Mouse (Mus musculus) kidney, postnatal 0 days (tissue): ENCODE results near the gene Fubp3. TPM values are rescaled to one million over a fixed set of nuclear protein-coding genes. Genes with fewer than 3 reads are reported as not detected.

ENCODE experiments used
- ATAC-seq: fragments of 200-750 bp; cut with Nextera tagmentation; replicated peaks from 2 replicates; pipeline ENCODE4 v1.8.0; 2017; ENCODE audit warnings: low read depth, moderate number of reproducible peaks, moderate TSS enrichment, moderate library complexity; ENCODE audit not compliant: low FRiP score
- DNase-seq: peaks from one replicate; pipeline ENCODE4 v3.0.0-alpha.2; 2016; ENCODE audit warnings: low spot score
- H3K27ac ChIP-seq: fragments of 300-500 bp; sonication (generic); 2 replicates; pipeline ENCODE4 v1.5.1; 2014; ENCODE audit warnings: mild to moderate bottlenecking
- H3K27me3 ChIP-seq: fragments of 300-500 bp; sonication (generic); 2 replicates; pipeline ENCODE4 v1.6.1; 2014; ENCODE audit warnings: low read length, mixed read lengths; ENCODE audit not compliant: insufficient read depth
- H3K36me3 ChIP-seq: fragments of 300-500 bp; sonication (generic); 2 replicates; pipeline ENCODE4 v1.6.1; 2014; ENCODE audit warnings: low read length, mixed read lengths; ENCODE audit not compliant: insufficient read depth
- H3K4me1 ChIP-seq: fragments of 300-500 bp; sonication (generic); replicated peaks from 2 replicates; pipeline ENCODE4 v1.6.1; 2014; ENCODE audit warnings: antibody characterized with exemption, low read length, mixed read lengths; ENCODE audit not compliant: insufficient read depth
- H3K4me2 ChIP-seq: fragments of 300-500 bp; sonication (generic); 2 replicates; pipeline ENCODE4 v1.6.1; 2014; ENCODE audit warnings: mild to moderate bottlenecking, low read length, moderate library complexity, mixed read lengths
- H3K4me3 ChIP-seq: fragments of 300-500 bp; sonication (generic); replicated peaks from 2 replicates; pipeline ENCODE4 v1.5.1; 2014; ENCODE audit warnings: low read depth, low read length
- H3K9ac ChIP-seq: fragments of 300-500 bp; sonication (generic); 2 replicates; pipeline ENCODE4 v1.6.1; 2014; ENCODE audit warnings: low read depth, low read length
- H3K9me3 ChIP-seq: fragments of 300-500 bp; sonication (generic); replicated peaks from 2 replicates; pipeline ENCODE4 v1.6.1; 2016; ENCODE audit warnings: low read length, inconsistent platforms, mixed read lengths
- CTCF ChIP-seq: IDR thresholded peaks from 2 replicates; pipeline ENCODE4 v1.5.1; 2016; ENCODE audit warnings: antibody characterized with exemption, low read depth, mild to moderate bottlenecking, moderate library complexity
- WGBS: fragments of 180-500 bp; shearing (Covaris S2); extraction: QIAGEN DNeasy Blood & Tissue Kit; methylation state at CpG from one replicate; pipeline ENCODE4 v1.1.7; 2014; 5-methylcytosine and 5-hydroxymethylcytosine counted together
- polyA plus RNA-seq: library from polyadenylated mRNA; unstranded; fragments of >200 nt; fragmentation: Nextera tagmentation; extraction: Ambion mirVana; gene quantifications from 2 replicates; pipeline ENCODE4 v1.2.1, GENCODE M21; 2015

Fubp3 gene
- 83.2 and 87.5 TPM in 2 replicates for polyA plus RNA-seq

DNA sequence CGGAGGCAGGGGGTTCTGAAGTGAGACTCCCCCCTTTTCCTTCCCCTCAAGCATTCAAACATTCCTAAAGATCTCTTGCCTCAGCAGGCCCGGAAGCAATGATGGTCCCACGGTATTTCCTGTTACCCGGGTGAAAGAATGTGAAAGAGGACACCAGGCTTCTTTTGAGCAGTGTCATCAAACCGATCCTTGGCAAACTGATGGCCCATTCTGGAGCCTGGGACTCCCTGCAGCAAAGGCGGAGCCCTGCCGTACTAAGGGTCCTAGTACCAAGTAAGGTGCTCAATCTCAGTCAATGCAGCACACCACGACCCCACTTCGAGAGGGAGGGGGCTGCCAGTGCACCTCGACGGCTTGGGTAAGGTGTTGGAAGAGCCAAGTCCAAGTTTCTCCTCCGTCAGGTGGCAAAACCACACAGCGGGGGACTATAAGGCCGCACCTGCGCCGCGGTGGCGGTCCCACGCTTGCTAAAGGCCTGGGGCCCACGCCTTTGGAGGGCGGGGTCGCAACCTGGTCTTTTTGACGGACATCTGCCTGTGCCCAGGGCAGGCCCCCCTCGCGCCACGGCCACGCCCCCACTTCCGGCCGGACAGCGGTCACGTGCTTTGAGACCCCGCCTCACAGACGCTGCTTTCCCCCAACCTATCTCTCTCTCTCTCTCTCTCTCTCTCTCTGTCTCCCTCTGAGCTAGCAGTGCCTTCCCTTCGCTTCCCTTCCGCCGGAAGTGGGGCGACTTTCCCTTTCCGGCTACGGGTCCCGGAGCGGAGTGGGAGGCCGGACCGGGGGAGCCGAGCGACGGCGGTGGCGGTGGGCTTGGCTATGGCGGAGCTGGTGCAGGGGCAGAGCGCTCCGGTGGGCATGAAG is at the start of gene Fubp3:
Fubp3 (plus strand) TSS at position 601 of the 864 bp plus-strand sequence.
- Histone ChIP-seq H3K9ac (peak within 1 kb of the TSS; percentile 91), H3K27ac (peak within 1 kb of the TSS; percentile 92), H3K4me1 (peaks cover 10% of the 10 kb centered on the region), H3K4me2 (peak within 1 kb of the TSS; percentile 65), H3K9me3 (no peaks in the 10 kb centered on the region), H3K36me3 (peaks cover 2% of the 10 kb centered on the region; the same call in 1 of the 2 replicates), H3K27me3 (no peaks in the 10 kb centered on the region), H3K4me3 (peak within 1 kb of the TSS; percentile 76)
- 1% methylated on average over 51 of the region's 51 CpGs for WGBS
- TF ChIP-seq CTCF: no peak
- DNase-seq (peak; percentile 98), ATAC-seq (peak; percentile 95)

DNA sequence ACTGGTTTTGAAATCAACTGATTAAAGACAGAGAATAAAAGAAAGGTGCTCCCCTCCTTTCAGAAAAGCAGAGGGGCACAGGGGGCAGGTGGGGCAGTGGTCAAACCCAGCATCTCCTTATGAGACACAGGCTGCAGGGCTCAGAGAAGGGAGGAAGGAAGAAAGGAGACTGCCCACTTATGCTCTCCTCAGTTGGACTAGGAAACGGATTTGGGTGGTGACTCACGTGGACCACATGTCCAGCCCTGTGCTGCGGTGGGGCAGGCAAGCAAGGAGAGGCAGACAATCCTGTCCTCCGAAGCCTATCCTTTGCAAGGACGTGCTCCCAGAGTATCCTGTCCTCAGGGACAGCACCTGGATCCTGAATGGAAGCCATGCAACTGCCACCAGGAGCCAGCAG is 47.8 kb upstream of the Fubp3 start:
- 71% methylated on average over 5 of the region's 5 CpGs for WGBS
- H3K4me3 ChIP-seq: no peak overlapping the region
- no peak for TF ChIP-seq CTCF
- H3K9ac ChIP-seq: no peak overlapping the region
- H3K27ac ChIP-seq: no peak overlapping the region
- no peaks in the 10 kb centered on the region for H3K9me3 ChIP-seq
- H3K4me1 ChIP-seq: no peaks in the 10 kb centered on the region
- no peak for ATAC-seq
- H3K36me3 ChIP-seq: no peaks in the 10 kb centered on the region
- no peak overlapping the region for H3K4me2 ChIP-seq
- no peak for DNase-seq
- H3K27me3 ChIP-seq: no peaks in the 10 kb centered on the region

DNA sequence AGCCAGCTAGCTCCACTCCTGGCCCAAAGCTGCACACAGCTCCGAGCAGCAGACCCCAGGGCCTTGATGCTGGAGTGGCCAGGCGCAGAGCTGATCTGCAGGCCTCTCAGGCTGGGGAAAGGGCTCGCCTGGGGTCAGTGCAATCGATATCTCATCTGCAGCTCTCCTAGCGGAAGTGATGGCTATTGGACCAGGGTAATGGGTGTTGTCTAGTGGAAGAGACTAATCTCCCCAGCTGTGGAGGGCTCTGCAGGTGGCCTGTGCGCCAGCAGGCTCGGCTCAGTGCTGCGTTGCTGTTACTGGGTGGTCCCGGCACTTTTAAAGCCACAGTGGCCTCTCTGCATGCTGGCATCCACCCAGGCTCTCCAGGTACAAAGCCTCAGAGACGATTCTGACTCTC is 46.7 kb upstream of the Fubp3 start:
- no peak overlapping the region for H3K4me2 ChIP-seq
- H3K9ac ChIP-seq: no peak overlapping the region
- H3K36me3 ChIP-seq: no peaks in the 10 kb centered on the region
- no peaks in the 10 kb centered on the region for H3K27me3 ChIP-seq
- H3K4me1 ChIP-seq: no peaks in the 10 kb centered on the region
- H3K4me3 ChIP-seq: no peak overlapping the region
- 30% methylated on average over 10 of the region's 10 CpGs for WGBS
- DNase-seq (no peak), ATAC-seq (no peak)
- no peak for TF ChIP-seq CTCF
- H3K27ac ChIP-seq: no peak overlapping the region
- H3K9me3 ChIP-seq: no peaks in the 10 kb centered on the region

DNA sequence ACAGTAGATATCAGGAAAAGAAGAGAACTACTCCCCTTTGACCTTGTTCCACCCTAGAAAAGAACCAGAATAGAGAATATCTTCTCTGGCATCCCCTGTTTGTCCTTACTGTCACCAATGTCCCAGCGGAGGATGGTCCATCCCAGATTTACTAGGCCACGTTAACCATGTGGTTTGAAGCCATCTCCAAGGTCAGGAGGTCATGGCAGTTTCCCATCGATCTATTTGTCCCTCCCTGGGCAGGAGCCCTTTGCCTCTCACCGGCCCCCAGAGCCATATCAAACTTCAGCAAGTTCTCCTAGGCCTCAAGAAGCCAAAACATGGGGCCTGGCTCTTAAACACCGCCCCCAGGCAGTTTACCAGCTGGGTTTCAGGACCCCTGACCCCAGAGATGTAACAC is 42.2 kb upstream of the Fubp3 start:
- Histone ChIP-seq H3K4me2 (no peak overlapping the region), H3K9me3 (no peaks in the 10 kb centered on the region), H3K36me3 (no peaks in the 10 kb centered on the region), H3K4me3 (no peak overlapping the region), H3K27ac (no peak overlapping the region), H3K9ac (no peak overlapping the region), H3K27me3 (no peaks in the 10 kb centered on the region), H3K4me1 (no peaks in the 10 kb centered on the region)
- WGBS: 30% methylated on average over 5 of the region's 5 CpGs
- DNase-seq (no peak), ATAC-seq (no peak)
- TF ChIP-seq CTCF: no peak

DNA sequence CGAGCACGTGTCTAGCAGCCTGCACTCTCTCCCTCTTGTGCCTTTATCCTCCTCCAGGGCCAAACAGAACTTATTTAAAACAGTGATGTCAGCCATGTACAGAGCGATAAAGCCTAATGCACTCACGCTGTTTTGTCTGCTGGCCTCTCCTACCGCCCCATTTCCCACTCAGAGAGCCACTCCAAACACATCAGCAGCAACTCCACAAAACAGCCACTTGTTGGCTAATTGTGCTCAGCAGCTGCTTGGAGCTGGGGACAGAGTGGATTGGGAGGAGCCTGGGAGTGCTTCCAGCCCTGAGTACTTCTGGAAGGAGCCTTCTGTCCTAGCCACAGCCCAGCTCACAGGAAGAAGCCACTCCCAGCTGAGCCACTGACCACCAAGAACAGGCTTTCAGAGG is 35.4 kb upstream of the Fubp3 start:
- H3K36me3 ChIP-seq: no peaks in the 10 kb centered on the region
- 52% methylated on average over 5 of the region's 5 CpGs for WGBS
- H3K27ac ChIP-seq: no peak overlapping the region
- no peak overlapping the region for H3K4me2 ChIP-seq
- H3K4me3 ChIP-seq: no peak overlapping the region
- no peak for TF ChIP-seq CTCF
- no peak for ATAC-seq
- no peaks in the 10 kb centered on the region for H3K27me3 ChIP-seq
- no peaks in the 10 kb centered on the region for H3K9me3 ChIP-seq
- H3K4me1 ChIP-seq: no peaks in the 10 kb centered on the region
- DNase-seq: peak; percentile 38
- H3K9ac ChIP-seq: no peak overlapping the region

DNA sequence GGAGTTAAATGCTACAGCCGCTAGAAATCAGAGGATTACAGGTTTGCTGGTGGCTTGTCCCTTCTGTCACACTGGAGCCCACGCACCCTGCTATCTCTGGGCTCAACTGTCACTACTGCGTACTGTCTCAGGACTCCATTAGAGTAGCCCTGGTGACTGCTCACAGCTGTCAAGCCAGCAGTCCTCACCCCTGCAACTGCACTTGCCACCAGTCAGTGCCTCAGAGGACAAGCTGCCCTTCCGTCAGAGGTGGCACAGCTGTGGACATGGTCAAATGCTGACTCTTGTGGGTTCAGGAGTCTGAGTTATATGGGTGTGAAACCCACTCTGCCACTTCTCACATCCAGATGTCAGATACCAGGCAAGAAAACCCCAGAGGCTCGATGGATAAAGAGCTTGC is 33.7 kb upstream of the Fubp3 start:
- Histone ChIP-seq H3K27ac (no peak overlapping the region), H3K9me3 (no peaks in the 10 kb centered on the region), H3K9ac (no peak overlapping the region), H3K27me3 (no peaks in the 10 kb centered on the region), H3K4me3 (no peak overlapping the region), H3K4me2 (no peak overlapping the region), H3K36me3 (no peaks in the 10 kb centered on the region), H3K4me1 (no peaks in the 10 kb centered on the region)
- no peak for ATAC-seq
- TF ChIP-seq CTCF: no peak
- DNase-seq: no peak
- 59% methylated on average over 5 of the region's 5 CpGs for WGBS
